Mouse (Mus musculus): ENCODE measurements around the gene Pcgf2.
"Not testable (repeated sequence)": the region's sequence is repeated elsewhere in the genome, so short reads cannot be mapped to it uniquely, and the experiment has no call there.

Pcgf2 gene

DNA sequence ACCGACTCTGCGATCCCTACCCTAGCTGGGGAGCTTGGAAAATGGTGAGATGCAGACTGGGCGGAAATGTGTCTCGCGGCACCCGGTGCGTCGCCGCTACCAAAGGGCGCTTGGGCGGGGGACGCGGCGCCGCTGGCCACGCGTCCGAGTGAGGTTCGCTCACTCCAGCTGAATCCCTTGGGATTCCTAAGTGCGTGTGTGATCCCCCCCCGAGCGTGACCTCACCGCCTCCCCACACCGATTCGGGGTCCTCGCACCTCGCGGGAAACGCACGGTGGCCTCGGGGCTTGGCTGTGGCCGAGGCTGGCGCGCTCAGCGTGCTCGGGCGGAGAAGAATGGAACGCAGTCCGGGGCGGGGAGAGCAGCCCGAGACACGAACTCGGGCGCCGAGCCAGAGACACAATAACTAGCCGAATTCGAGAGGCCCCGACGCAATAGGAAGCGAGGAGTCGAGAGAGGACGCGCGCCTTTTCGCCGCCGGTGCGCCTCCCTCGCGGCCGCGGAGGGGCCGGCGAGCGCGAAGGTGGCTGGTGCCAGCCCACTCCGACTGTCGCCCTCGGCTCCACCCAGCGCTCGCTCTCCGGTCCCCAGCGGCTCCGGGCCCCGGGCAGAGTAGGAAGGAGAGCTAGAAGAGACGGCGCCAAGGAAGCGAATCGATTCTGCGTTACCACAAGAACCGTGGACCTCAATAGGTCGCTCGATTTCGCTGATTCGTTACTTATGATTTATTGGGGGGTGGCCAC lies at the start of gene Pcgf2:
Gene Pcgf2, minus strand, starts transcription at position 495 of the 743 bp plus-strand sequence.
- DNase-seq = peak; percentile 80

DNA sequence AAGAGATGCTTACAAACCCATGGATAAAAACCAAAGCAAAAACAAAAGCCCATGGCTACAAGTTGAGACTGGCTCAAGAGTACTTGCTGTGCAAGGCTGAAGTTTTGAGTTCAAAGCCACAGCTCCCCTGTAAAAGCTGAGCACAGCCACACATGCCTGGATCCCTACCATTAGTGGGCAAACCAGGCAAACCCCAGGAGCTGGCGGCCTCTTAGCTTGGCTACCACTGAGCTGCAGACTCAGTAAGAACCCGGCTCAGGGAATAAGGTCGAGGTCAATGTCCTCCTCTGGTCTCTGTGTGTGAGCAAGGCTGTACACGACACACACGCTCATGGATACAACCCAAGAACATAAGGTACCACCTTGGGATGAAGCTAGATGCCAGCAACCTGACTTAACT lies 48.2 kb upstream of the Pcgf2 start:
- no peak for DNase-seq

DNA sequence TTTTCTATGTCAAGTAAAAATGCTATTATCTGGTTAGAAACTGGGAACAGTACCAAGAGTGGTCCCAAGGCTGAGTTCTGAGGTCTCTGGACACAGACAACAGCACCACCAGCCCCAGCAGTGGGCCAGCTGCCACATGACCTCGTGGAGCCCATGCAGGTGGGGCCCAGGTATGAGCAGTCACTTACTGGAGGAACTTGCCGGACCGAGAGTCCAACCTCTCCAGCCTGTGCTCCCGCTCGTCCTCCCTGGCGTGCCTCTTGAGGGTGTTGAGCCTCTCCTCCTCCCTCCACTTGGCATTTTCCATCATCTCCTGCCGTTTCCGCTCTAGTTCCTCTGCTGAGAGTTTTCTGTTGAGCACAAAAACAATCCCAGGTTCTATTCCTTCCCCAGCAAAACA lies 47.5 kb upstream of the Pcgf2 start:
- DNase-seq = no peak

DNA sequence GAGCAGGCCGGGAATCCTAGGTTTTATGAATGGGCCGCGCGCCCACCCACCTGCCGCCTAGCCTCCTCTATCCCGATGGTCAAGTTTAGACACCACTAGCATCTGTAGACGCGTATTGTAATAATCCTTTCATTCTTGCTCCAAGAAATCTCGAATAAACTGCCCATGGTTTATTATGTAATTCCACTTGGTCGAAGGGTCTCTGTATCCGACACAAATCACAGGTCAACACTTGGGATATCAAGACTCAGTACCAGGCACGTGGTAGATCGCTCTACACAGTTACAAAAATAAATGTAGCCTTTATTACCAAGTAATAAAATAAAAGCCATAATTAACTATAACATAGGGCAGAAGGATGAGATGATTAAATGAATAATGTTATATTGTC lies 45.0 kb upstream of the Pcgf2 start:
- no peak for DNase-seq

DNA sequence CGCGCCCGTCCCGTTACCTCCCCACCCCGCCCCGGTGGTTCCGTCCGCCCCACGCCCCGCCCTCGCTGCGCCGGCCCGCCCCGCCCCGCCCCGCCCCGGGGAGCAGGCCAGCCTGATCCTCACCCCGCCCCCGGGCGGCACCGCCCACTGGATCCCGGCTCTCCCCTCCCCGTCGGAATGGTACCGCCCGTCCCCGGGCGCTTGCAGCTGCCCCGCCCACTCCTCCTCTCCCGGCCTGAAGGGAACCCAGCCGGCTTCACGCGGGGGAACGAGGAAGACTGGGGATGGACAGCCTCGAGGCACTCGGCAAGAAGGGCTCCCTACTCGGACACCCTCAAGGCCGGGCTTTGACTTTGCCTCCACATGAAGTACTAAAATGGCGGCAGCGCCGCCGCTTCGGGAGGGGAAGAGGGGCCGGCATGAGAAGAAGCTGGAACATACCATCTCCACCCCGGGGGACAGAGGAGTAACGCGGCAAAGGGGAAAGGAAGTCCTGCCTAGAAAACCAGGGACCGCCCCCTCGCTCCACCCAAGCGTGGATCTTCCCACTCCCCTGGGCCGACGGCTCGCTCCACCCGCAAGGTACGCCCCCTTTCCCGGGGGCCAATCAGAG lies 44.5 kb upstream of the Pcgf2 start:
- peak; percentile 99 for DNase-seq

DNA sequence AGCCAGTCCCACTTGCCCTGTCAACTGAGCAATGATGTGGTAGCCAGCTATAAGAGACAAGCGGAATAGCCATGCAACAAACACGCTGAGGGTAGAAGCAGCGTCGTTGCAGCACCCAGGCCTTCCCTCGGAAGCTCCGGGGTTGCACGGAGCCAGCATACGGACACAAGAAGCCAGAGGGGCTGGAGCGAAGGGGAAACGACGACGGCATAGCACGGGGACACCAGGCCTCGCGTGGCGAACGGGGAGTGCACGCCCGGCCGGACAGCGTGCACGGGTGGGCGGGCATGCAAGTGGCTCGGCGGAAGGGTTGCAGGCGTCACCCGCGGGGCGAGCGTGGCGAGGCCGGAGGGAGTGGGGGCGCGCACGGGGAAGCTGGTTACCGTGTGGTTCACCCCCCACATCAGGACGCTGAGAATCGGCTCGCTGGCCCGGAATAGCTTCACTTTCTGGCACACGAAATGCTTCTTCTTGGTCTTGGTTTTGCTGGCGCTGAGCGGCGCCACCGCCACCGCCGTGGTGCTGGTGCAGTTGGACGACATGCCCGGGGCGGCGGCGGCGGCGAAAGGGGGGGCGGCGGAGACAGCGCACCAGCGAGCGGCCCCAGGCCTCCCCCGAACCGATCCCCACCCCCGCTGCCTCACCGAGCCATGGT lies 43.9 kb upstream of the Pcgf2 start, which contains the start of gene Pip4k2b:
Gene Pip4k2b, minus strand, starts transcription at position 642 of the 655 bp plus-strand sequence.
- DNase-seq = no peak

DNA sequence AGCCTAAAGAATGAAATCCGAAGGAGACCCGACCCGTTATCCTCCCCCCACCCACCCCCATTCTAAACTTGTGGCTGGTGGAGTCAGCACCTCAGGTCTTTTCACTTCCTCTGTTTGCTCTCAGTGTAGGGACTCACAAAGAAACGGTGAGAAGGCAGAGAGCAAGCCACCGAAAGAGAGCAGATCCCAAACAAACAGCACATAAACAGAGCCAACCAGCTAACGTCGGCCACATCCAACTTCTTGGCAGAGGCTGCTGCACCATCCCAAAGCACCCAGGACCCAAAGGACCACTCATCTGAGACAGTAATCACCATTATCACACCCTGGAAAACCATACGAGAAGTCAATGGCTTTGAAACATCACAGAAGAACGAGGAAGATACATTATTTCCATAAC lies 43.1 kb upstream of the Pcgf2 start:
- no peak for DNase-seq

DNA sequence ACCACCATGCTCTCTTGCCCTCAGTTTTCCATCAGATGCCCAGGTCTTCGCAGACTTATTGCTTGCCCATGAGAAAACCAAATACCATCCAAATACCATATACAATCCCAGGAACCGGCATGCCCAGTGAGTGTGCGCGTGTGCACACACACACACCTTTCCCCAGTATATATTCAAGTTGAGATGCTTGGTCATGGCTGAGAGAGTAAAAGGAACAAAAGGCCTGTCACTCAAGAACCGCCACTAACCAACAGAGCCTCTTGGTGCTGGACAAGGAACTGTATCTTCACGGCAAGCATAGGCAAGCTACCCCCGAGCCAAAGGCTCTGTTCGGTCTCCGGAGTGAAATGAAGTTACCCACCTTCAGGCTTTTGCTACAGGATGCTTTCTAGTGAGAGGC lies 42.3 kb upstream of the Pcgf2 start:
- no peak for DNase-seq

DNA sequence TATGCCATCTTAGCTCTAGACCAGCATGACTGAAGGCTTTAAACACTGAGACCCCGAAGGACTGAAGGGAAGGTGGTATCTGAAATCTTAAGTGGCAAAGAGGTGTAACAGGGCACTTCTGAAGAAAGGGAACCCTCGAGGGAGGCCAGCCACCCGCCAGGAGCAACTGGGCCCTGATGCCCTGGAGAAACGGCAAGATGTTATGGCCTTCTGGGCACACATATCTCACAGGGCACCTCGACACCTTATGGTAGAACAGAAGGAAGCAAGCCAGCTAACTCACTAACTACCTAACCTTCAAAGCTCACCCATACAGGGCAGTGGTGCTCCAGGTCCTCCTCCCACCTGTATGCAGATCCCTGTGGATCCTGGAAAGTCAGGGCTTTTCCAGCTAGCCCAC lies 41.9 kb upstream of the Pcgf2 start:
- DNase-seq = no peak

DNA sequence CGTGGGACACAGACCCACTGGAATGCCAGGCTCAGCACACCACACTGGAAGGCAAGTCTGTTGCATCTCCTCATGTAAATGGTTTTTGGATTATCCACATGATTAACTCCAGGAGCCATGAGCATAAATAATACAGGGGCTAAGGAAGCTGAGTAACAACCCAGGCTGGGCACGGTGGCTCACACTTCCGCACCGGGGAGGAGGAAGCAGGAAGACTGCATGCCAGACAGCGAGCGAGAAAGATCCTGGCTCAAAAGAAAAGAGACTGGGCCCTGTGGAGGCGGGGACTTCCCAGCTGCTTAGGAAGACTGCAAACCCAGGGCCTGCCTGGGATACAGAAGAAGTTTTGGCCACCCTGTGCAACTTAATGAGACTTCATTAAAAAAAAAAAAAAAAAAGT lies 39.9 kb upstream of the Pcgf2 start:
- no peak for DNase-seq

DNA sequence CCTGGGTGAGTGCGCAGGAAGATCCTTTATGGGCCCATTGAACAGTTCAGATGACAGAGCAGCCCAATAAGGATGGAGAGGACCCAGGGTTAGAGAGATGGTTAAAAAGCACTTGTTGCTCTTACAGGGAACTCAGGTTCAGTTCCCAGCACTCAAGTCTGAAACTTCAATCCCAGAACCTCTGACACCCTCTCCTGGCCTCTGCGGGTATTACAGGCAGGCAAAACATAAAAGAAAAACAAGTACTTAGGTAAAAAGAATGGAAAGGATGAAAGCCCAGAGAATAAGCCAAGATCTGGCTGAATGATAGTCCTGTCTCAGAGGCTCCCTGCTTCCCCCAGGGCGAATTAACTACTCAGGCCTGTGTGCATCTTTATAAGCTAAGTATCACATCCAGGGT lies 38.9 kb upstream of the Pcgf2 start:
- no peak for DNase-seq

DNA sequence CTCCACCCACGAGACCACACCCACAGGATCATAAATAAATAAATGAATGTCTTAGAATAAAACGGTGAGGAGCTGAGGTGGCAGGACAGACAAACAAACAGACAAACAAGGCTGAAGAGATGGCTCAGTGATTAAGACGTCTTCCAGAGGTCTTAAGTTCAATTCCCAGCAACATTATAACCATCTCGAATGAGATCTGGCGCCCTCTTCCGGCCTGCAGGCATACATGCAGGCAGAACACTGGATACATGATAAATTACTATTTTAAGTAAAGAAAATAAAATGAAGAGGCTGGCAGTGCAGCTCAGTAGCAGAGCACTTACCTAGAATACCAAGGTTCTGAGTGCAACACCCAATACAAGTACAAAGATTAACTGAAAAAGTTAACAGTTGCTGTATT lies 38.4 kb upstream of the Pcgf2 start:
- no peak for DNase-seq

DNA sequence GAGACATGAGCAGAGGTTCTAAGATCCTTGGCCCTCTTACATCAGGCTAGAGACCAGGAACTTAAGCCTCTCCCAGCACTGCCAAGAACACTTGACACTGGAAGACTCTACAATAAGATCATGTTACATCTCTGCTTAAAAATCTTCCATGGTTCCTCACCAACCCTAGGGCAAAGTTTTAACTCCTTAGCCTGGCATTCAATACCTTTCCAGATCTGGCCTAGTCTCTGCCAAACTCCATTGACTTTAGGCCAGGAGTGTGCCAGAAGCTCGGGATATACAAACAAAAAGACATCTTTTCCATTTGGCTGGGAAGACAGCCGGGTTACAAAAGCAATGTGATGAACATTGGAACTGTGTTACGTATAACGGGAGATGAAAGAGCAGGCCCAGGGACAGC lies 37.3 kb upstream of the Pcgf2 start:
- no peak for DNase-seq

DNA sequence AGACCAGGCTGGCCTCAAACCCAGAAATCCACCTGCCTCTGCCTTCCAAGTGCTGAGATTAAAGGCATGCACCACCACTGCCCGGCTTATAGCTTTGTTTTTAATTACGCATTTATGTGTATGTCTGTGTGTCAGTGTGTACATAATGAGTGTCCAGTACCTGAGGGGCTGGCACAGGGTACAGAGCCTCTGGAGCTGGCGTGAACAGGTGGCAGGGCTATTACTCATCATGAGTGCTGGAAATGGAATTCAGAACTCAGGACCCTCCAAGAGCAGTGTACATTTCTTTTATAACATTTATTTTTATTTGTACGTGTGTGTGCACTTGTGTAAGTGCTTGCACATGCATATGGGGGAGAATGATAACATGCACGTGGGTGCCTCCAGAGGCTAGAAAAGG lies 36.3 kb upstream of the Pcgf2 start:
- no peak for DNase-seq

DNA sequence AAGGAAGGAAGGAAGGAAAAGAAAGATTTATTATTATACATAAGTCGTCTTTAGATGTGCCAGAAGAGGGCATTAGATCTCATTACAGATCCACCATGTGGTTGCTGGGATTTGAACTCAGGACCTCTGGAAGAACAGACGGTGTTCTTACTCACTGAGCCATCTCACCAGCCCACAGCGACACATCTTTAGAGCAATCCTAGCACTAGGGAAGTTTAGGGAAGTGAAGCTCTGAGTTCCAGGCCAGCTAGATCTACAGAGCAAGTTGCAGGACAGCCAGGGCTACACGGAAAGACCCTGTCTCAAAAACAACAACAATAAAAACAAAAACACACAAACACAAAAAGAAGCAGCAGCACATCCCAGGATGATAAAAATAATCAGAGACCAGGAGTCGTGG lies 34.5 kb upstream of the Pcgf2 start:
- not testable (repeated sequence) for DNase-seq

DNA sequence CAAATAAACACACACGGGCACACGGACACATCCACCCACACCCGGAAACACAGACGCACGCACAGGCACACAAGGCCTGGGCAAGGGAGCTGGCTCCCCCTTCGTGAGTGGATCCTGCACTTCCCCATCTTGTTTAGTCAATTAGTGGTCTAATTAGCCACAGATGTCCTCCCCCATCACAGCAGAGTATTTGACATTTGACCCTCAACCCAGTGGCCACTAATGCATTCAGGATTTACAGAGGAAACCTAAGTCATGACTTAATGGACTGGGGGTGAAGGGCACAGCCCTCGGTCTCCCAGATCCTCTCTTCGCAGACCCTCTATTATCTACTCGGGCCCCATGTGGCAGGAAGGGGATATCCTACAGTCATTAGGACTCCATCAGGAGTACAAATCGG lies 33.4 kb upstream of the Pcgf2 start:
- no peak for DNase-seq

DNA sequence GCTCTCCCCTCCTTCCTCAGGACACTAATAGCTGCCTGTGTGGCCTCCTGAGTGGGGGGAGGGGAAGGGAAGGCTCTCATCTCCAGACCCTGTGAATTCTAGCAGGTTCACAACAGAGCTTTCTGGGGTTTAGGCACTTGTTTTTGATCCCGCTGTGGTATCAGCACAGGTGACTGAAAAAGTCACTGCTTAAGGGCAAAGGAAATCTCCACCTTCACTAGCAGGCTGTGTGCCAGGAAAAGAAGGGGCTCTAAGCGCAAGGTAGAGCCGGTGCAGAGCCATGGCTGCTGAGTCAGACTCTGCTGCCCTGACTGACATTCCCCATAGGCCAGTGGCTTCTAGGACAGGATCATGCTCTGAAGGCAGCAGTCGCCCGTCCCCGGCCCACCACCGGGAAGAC lies 28.4 kb upstream of the Pcgf2 start:
- DNase-seq = no peak

DNA sequence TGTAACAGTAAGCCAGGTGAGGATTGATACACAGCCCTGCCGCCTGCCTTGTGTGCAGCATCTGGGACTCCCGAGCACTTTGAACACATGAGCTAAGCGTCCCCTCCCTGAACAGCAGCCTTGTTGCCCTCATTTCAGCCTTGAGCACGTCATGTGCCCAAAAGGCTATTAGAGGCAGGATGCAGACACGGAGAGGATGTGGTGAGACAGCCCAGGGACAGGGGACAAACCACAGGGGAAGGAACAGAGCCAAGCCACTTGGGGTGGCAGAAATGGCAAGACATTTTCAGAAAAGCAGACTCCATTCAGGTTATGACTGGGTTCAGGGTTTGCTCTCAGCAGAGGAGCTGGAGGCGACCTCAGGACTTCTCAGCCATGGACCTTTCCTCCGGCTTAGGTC lies 28.0 kb upstream of the Pcgf2 start:
- no peak for DNase-seq

DNA sequence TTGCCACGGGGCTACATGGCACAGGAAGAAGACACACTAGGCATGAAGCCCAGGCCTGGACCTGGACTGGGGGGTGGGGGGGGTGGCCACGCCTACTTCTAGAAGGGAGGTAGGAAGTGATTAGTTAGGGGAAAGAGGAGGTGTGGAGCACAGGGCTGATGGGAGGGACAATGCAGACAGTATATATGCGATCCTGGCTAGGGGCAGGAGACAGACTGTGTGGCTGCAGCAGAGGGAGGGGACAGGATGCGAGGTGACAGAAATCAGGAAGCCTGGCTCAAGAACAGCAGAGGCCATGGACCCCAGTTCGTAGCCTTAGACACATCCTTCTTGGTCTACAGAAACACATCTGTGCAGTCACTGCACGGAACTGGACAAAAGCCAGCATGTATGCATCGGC lies 23.4 kb upstream of the Pcgf2 start:
- DNase-seq = no peak

DNA sequence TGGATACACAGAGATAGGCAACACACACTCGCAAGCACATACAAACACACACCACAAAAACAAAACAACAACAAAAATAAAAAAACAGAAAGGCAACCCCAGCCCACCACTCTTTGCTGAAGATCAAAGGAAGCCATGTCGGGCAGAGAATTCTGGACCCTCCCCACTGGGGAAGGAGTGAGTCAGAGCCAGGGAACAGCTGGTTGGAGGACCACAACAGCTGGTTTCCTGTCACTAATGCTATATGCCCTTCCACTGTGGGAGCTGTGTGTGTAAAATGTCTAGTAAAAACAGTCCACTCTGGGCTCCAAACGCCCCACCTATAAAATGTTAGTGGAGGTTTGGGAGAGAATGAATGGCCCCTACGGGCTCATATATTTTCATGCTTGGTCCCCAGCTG lies 21.0 kb upstream of the Pcgf2 start:
- no peak for DNase-seq

DNA sequence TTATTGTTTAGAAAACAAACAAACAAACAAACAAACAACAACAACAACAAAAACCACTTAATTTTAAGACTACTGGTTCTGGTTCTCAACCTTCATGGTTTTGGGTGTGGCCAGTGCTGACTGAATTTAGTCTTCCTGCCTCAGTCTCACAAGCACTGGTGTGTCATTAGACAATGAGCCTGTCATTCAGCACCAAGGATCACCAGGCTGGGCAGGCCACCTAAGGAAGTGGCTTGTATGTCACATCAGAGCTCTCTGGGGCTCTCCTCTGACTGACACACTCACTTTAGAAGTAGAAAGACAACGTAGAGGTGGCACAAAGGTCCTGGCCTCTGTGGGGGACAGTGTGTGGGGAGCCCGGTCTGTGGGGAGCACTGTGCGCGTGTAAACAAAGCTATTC lies 18.7 kb upstream of the Pcgf2 start:
- no peak for DNase-seq

DNA sequence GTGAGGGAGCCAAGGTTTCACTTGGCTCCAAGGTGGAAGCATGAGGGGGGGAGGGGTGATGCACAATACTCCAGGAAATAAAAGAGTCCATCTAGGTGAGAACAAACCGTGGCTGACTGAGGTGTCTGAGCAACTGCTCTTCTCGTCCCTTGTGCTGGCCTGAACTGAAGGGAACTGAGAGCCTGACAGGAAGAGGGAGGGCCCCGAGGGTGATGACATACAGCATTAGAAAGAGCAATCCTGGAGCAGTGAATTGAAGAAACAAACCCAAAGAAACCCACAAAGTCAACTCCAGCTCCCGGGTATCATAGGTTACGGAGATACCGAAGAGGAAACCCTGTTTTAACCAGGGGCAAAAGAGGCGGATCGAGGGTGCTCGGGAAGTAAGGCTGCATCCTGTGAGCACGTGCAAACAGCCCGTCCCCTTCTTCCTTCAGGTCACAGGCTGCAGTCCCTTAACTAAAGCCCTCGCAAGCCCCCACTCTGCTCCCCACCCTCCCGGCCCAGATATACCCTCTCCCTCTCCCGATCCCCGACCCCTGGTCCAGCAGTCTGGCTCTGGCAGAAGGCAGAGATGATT lies 18.1 kb upstream of the Pcgf2 start:
- DNase-seq = no peak

DNA sequence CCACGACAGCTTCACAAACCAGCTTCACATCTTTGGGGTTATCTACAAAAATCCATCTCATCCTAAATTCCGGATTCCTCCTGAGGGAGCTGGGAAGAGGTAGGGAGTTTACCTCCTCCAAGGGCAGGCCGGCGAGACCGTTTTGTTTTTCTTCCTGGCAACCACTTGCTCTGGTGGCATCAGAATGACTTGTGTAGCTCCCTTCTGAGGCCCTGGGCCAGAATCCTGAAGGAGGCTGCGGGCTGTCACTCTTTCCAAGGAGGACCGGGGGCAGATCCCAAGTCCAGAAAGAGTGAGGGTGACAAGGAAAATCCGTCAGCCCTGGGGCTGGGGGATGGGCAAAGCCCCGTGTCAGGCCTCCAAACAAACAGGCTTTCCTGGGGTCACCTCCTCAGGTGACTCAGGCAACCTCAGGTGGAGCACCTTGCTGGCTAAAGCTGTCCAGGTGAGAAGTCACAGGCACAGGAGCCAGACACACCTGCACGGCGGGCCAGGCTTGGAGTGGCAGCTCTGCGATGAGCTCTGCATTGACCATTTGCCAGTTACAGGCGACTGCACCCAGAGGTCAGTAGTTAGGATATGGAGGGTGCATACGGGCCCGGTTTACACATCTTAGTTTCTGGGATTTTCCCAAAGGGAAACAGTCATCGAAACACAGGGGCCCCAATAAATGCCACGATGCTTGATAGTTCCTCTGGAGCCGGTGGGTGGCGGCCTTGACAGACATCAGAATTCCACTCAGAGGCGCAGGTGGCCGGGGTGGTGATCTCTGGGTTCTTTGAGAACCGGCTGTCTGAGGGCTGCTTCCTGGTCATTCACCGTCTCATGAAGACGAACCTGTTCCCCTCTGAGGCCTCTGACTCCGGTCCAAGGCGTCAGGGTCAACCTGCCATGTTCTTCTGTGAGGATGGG lies 17.3 kb upstream of the Pcgf2 start:
- DNase-seq = no peak

All from cerebellum, adult 8-10 months (tissue).